Mouse (Mus musculus): ENCODE results near the gene Spag9.

GRCm38 (mm10) chr11:94070455-94070854, 74.6 kb downstream of the Spag9 start:
- no peak for TF ChIP-seq CTCF (conservative IDR thresholded peaks at IDR 0.05; ENCODE audit: insufficient read depth, insufficient read length, low read depth, low read length)
- TF ChIP-seq POLR2A (IDR thresholded peaks at IDR 0.05; ENCODE audit: low read depth, low read length) = no peak

All from kidney, adult 2 months (tissue).